Mouse (Mus musculus): Measurements from ENCODE around the gene Vangl2.
"Not testable (repeated sequence)": the region's sequence is repeated elsewhere in the genome, so short reads cannot be mapped to it uniquely, and the experiment has no call there.

Vangl2 gene

GRCm38 (mm10) chr1:172007761-172008160, 20.5 kb downstream of the Vangl2 start:
- in situ Hi-C loops (cut with MboI, MseI): loop anchor here (10.0 kb wide), 1 partner anchor 193 kb away; no protein-coding TSS in a partner anchor

GRCm38 (mm10) chr1:172001665-172002064, 26.6 kb downstream of the Vangl2 start:
- in situ Hi-C loops (cut with MboI, MseI): loop anchor here (10.0 kb wide), 1 partner anchor 187 kb away; no protein-coding TSS in a partner anchor

DNA sequence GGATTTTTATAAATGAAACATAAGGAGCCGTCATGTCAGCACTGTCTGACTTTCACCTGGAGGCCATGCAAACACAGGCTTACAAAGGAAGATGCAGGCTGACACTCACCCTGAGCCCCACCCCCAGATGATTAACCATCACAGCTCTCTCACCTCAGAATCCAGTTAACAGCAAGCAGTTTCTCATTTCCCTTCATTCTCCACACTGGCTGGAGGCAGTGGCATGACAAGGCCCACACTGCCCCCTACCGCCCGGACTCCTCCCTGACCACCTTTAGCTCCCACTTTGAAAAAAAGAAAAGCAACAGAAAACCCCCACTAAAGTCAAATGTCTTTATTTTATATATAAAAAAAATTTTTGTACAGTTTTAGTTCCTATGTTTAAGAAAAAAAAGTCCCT, 27.6 kb downstream of the Vangl2 start:
- in situ Hi-C loops (cut with MboI, MseI): loop anchor here (10.0 kb wide), 1 partner anchor 186 kb away; no protein-coding TSS in a partner anchor

GRCm38 (mm10) chr1:171998820-171999597, 29.2 kb downstream of the Vangl2 start:
- in situ Hi-C loops (cut with MboI, MseI): loop anchor here (5.0 kb wide), 1 partner anchor 87 kb away; no protein-coding TSS in a partner anchor

- in situ Hi-C loops (cut with MboI, MseI): loop anchor here (5.0 kb wide), 1 partner anchor 84 kb away; no protein-coding TSS in a partner anchor
These were observed 31.5 kb downstream of the Vangl2 start for GRCm38 (mm10) chr1:171996701-171997100.

DNA sequence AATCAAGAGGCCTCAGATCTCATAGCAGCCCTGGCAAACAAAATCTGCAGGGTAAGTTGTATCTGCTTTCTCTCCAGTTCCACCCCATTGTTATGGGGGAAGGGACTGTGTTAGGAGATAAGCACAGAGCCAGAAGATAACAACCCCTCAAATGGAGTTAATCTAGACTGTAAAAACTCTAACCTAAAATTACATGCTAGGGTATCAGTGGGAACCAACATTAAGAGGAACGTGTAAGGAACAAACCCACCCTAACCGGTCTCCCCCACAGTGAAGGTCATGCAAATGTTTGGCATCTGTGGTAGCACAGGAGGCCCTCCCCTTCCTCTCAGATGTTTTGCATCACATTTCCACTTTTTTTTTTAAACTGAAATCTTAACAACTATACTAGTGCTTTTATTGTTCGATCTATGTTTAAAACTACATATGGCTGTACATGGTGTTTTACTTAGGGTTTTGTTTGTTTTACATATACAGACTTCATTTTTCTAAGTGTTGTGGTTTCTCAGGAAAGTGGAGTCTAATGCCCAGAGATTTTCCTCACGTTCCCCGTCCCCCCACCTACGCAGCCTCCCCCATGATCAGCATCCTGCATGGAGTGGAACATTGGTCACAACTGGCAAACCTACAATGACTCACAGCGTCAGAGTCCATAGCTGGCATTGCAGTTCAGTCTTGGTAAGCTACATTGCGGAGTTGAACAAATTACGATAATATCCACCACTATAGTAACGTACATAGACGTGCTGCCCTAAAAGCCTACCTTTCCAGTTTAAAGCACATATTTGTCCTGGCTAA, 33.1 kb downstream of the Vangl2 start:
- in situ Hi-C loops (cut with MboI, MseI): loop anchor here (5.0 kb wide), 1 partner anchor 83 kb away; no protein-coding TSS in a partner anchor

GRCm38 (mm10) chr1:171994501-171994900, 33.7 kb downstream of the Vangl2 start:
- in situ Hi-C loops (cut with MboI, MseI): no loop called here

DNA sequence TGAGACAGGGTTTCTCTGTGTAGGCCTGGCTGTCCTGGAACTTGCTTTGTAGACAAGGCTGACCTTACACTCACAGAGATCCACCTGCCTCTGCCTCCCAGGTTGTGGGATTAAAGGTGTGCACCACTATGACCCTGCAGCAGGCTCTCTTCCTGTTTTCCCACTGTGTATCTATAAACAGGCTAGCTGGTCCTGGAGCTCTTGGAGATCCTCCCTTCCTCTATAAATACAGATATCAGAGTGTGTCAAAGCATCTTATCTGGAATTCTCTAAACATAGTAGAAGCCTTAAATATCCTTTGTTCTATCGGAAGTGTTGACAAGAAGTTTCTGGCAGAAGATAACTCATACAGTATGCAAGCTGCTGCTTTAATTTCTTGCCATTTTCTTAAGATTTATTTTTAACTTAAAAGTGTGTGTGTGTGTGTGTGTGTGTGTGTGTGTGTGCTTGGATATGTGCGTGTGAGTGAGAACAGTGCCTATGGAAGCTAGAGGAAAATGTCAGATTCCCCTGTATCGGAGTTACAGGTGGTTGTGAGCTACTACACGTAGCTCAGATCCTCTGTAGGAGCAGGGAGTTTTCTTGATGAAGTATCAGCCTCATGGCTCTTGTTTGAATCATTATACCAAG, 35.2 kb downstream of the Vangl2 start:
- in situ Hi-C loops (cut with MboI, MseI): no loop called here

GRCm38 (mm10) chr1:171991883-171992282, 36.4 kb downstream of the Vangl2 start:
- in situ Hi-C loops (cut with MboI, MseI): no loop called here

DNA sequence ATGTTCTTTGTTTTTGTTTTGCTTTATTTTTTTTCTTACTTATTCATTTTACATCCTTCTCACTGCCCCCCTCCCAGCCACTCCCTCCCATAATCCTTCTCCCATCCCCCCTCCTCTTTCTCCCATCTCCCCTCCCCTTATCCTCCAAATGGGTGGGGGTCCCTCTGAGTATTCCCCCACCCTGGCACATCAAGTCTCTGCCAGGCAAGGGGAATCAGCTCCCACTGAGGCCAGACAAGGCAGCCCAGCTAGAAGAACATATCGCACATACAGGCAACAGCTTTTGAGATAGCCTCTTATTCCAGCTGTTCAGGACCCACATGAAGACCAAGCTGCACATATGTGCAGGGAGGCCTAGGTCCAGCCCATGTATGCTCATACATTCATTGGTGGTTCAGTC, 44.1 kb downstream of the Vangl2 start:
- in situ Hi-C loops (cut with MboI, MseI): no loop called here

DNA sequence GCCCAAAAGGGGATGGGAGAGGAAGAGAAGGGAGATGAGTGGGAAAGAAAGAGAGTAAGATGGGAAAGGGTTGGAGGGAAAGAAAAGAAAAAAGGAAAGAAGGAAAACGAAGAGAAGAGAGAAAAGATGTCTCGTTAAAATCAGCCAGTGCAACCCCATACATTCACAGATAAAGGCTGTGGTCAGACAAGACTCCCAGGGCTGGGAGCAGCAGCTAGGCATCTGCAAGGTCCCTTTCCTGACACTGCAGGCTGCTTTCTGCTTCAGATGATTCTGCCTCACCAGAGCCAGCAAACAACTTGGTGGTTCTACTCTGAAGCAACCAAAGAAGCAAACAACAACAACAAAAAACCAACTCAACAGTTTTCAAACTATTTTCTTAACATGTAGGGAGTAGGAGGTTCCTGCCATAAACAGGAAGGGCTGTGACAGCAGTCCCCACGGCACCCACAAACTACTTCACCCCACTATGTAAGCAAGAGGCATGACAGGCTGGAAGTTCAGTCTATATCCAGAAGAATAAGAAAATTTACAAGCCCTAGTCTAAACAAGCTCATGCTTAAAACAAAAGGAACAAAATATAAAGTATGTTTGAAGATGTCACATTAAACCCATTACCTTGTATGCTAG, 44.8 kb downstream of the Vangl2 start:
- in situ Hi-C loops (cut with MboI, MseI): no loop called here

DNA sequence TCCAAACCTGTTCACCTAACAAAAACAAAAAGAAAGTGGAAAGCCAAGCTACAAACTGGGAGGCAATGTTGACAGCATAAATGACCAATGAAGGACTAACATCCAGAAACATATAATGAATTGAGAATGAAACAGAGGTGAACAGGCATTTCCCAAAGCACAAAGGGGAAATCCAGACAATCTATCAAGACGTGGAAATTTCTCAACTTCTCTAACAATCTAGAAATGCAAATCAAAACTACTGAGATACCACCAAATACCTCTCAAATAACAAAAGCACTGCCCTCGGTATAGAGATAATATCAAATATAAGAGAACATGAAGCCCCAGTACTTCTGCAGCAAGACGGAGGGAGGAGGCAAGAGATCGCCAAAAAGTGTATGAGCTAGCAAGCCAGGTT, 45.5 kb downstream of the Vangl2 start:
- in situ Hi-C loops (cut with MboI, MseI): no loop called here

DNA sequence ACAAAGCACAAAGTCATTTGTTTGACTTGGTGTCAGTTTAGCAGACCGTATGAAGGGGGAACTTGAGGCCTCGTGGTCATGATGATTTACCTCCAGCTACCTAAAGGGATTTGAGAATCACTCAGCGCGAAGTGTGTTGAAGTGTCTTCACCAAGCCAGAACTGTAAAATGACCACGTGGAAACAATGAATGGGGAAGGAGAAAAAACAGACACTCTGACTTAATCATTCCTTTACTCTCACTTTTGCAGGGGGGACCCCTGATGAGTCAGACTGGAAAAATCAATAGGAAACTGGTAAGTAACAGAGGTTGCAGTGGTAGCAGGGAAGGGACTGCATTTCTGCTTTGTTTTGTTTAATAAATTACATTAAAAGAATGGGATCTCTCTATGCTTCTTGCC, 46.1 kb downstream of the Vangl2 start:
- in situ Hi-C loops (cut with MboI, MseI): no loop called here

DNA sequence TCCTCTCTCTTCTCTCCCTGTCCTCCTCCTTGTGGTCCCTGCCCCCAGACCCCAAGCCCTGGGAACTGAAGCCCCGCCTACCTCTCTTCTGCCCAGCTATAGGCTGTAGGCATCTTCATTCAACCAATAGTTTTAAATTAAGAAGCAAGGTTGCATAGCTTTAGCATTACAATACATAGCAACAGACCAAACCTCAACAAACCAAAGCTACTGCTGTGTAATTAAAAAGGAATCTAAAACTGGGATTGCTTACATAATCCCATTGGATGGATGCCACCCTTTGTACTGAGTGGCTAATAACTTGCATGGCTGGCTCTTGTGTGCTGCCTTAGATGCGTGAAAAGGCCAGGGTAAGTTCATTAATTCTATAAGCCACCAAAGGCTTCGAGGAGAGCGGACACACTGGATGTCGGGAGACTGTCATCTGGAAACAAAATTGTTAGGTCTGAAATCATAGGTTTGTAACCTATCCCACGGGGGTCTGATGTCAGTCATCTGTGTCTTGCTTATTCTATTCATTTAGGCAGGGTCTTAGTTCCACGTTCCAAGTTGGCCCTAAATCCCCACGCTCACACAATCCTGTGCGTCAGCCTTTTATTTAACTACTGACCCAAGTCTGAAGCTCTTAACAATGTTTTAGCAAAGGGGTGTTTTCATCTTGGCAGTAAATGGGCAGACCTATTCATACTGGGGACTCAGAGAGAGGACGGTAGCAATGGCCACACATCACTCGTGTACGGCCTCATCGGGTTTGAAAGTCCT, 48.1 kb downstream of the Vangl2 start:
- in situ Hi-C loops (cut with MboI, MseI): no loop called here

GRCm38 (mm10) chr1:171977891-171978290, 50.4 kb downstream of the Vangl2 start:
- in situ Hi-C loops (cut with MboI, MseI): no loop called here

DNA sequence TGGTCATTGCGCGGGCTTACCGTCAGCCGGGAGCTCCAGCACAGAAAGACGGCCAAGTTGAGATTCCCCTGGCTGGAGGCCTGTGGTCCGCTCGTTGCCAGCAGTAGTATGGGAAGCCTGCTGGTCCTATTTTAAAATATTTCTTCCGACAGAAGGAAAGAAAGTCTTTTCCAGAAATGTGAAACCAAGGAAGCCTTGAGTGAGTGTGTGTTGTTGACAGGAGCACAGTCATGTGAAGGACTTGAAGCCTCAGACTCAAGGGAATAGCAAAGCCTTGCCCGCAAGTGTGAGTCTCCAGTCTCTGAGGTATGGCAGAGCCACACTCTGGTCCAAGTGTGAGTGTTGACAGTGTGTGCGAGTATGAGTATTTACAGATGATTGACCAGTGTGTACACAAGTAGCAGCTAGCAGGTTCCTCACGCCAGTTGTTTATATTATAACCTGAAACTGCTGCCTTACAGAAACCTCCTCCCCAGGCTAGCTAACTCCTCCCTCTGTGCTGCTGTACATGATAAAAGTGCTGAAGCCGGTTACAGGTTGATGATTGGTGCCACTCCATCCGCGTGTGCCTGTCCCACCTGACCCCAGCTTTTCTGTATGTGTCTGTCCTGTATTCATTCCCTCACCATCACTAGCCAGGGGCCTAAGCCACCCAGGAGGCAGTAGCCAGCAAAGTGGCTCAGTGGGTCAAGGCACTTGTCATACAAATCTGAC, 51.3 kb downstream of the Vangl2 start:
- in situ Hi-C loops (cut with MboI, MseI): no loop called here

DNA sequence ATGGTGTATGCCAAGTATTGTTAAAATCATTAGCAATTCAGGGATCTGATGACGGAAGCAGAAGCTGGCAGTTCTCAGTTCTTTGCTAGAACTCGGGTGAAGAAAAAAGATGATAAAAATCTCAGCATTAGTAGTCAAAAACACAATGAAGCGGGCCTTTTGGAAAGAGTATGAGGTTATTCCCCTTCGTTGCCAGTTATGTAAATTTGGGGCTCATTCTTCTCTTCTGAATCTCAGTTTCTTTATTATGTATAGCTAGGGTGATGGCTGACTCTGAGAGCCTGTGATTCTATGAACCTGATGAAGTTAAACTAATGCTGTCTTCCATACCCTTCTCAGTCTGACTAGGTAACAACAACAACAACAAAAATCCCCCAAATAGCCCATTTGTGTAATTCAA, 52.4 kb downstream of the Vangl2 start:
- in situ Hi-C loops (cut with MboI, MseI): no loop called here

- in situ Hi-C loops (cut with MboI, MseI): no loop called here
These were observed 52.9 kb downstream of the Vangl2 start for GRCm38 (mm10) chr1:171975377-171975776.

DNA sequence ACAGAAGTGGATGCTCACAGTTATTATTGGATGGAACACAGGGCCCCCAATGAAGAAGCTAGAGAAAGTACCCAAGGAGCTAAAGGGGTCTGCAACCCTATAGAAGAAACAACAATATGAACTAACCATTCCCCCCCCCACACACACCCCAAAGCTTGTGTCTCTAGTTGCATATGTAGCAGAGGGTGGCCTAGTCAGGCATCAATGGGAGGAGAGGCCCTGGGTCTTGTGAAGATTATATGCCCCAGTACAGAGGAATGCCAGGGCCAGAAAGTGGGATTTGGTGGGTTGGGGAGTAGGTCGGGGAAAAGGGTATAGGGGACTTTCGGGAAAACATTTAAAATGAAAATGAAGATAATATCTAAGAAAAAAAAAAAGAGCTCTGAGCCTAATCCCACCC, 53.9 kb downstream of the Vangl2 start:
- in situ Hi-C loops (cut with MboI, MseI): not testable (repeated sequence)
